Mouse (Mus musculus) kidney, adult 2 months (tissue): ENCODE measurements around the gene Park7.

ENCODE experiments used
- CTCF ChIP-seq: fragments of 200-500 bp; conservative IDR thresholded peaks from 2 replicates; pipeline ENCODE4 v1.5.1; 2011; ENCODE audit warnings: low read depth, mild to moderate bottlenecking, control low read depth, low read length, moderate library complexity, mixed read lengths; ENCODE audit not compliant: insufficient read depth, insufficient read length
- POLR2A ChIP-seq: fragments of 200-500 bp; IDR thresholded peaks from one replicate; pipeline ENCODE4 v1.6.1; 2011; ENCODE audit warnings: low read depth, low read length, control low read depth

DNA sequence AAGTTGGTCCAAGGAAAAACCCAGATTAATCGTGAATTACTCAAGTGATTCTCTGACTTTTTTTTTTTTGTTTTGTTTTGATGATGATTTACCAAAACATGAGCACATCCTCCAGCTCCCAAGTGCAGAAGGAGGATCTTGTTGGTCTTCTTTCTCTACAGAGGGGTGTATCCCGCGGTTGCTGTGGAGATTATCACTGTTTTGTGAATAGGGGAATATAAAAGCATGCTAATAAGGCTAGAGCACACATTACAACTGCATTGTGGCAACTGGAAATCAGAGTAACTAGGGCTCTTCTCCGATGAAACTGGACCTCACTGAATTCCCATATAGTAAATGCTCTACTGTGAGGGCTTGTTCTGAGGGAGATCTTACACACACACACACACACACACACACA lies 61.8 kb downstream of the Park7 start:
- no peak for TF ChIP-seq CTCF
- no peak for TF ChIP-seq POLR2A
